Mouse (Mus musculus) ES-E14 (cell line): Measurements from ENCODE around the gene Fbxw4.

ENCODE experiments used
- CHD2 ChIP-seq: IDR thresholded peaks from 2 replicates; pipeline ENCODE4 v1.6.1; 2014; ENCODE audit warnings: mild to moderate bottlenecking, low read depth, low read length, inconsistent platforms
- HCFC1 ChIP-seq: IDR thresholded peaks from 2 replicates; pipeline ENCODE4 v1.6.1; 2012; ENCODE audit warnings: low read length, inconsistent platforms, borderline replicate concordance; ENCODE audit not compliant: insufficient read depth
- MAFK ChIP-seq: IDR thresholded peaks from 2 replicates; pipeline ENCODE4 v1.6.1; 2014; ENCODE audit warnings: mild to moderate bottlenecking, low read depth, low read length, inconsistent platforms; ENCODE audit not compliant: insufficient read depth
- ZC3H11A ChIP-seq: IDR thresholded peaks from 2 replicates; pipeline ENCODE4 v1.6.1; 2012; ENCODE audit warnings: low read depth, mild to moderate bottlenecking, inconsistent platforms, low read length, borderline replicate concordance
- ZNF384 ChIP-seq: IDR thresholded peaks from 2 replicates; pipeline ENCODE4 v1.6.1; 2012; ENCODE audit warnings: low read depth, low read length, inconsistent platforms

- TF ChIP-seq ZNF384 (no peak), ZC3H11A (no peak), CHD2 (no peak), MAFK (no peak), HCFC1 (no peak)
These were observed 44.5 kb downstream of the Fbxw4 start for GRCm38 (mm10) chr19:45615415-45616213.
